Mouse (Mus musculus): Measurements from ENCODE around the gene Dhx37.

DNA sequence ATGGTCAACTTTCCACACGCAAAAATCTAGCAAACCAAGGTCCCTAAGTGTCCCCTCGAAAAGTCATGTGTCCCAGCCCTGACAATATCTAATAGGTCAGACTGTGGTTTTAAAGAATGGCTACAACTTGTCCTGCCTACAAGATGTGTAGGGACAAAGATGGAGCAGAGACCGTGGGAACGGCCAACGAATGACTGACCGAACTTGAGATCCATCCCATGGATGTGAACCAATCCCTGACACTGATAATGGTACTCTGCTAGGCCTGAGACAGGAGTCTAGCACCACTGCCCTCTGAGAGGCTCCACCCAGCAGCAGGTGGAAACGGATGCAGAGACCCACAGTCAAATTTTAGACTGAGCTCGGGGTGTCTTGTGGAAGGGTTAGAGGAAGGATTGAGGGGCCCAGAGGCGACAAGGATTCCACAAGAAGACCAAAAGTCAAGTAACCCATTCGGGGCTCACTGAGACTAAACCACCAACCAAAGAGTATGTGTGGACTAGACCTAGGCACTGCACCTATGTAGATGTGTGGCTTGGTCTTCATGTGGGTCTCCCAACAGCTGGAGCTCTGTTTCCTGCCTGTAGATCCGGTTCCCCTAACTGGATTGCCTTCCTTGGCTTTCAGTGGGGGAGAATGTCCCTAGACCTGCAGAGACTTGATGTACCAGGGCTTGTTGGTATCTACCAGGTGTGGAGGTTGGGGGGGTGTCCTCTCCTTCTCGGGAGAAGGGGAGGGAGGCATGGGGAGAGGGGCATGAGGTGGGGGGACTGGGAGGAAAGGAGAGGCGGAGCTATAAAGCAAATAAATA, 26.7 kb downstream of the Dhx37 start:
- no peak for TF ChIP-seq POLR2A (IDR thresholded peaks at IDR 0.05; ENCODE audit: low read depth, low read length)
- TF ChIP-seq CTCF (IDR thresholded peaks at IDR 0.05; ENCODE audit: extremely low read depth, insufficient read length, insufficient replicate concordance, low read depth, low read length): no peak
